Mouse (Mus musculus): ENCODE data around the gene Ugt1a2.

DNA sequence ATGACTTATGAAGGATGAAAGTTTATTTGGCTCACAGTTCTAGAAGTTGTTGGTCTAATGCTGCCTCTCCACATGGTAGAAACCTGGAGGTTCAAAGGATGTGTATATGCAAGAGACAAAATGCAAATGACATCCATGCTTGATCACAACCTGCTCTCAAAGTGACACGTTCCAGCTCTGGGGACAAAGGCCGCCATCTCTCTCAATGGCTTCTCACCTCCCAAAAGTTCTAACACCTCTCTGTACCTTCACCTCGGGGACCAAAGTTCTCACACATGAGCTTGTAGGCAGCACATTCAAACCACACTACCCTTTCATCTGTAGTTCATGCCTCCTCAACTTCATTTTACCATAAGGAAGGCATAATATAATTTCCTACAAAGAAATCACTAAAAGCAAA, 17.2 kb downstream of the Ugt1a2 start:
- TF ChIP-seq POLR2A (IDR thresholded peaks at IDR 0.05; ENCODE audit: low read depth, low read length) = no peak
- no peak for TF ChIP-seq CTCF (IDR thresholded peaks at IDR 0.05; ENCODE audit: borderline replicate concordance, insufficient read depth, low read length)
